Mouse (Mus musculus) kidney, embryonic 15.5 days (tissue): ENCODE data around the gene Zmiz1. TPM values are rescaled to one million over a fixed set of nuclear protein-coding genes. Genes with fewer than 3 reads are reported as not detected.

Experiments used
- ATAC-seq: fragments of 200-750 bp; cut with Nextera tagmentation; replicated peaks from 2 replicates; pipeline ENCODE4 v1.8.0; 2017; ENCODE audit warnings: moderate TSS enrichment; ENCODE audit not compliant: low FRiP score
- H3K27ac ChIP-seq: fragments of 300-500 bp; sonication (generic); 2 replicates; pipeline ENCODE4 v1.5.1; 2015; ENCODE audit warnings: mild to moderate bottlenecking, inconsistent platforms
- H3K27me3 ChIP-seq: fragments of 300-500 bp; sonication (generic); 2 replicates; pipeline ENCODE4 v1.6.1; 2015; ENCODE audit warnings: inconsistent platforms
- H3K36me3 ChIP-seq: fragments of 300-500 bp; sonication (generic); 2 replicates; pipeline ENCODE4 v1.6.1; 2015; ENCODE audit warnings: inconsistent platforms
- H3K4me1 ChIP-seq: fragments of 300-500 bp; sonication (generic); 2 replicates; pipeline ENCODE4 v1.6.1; 2015; ENCODE audit warnings: inconsistent platforms
- H3K4me2 ChIP-seq: fragments of 300-500 bp; sonication (generic); 2 replicates; pipeline ENCODE4 v1.6.1; 2015; ENCODE audit warnings: moderate library complexity, mild to moderate bottlenecking, inconsistent platforms
- H3K4me3 ChIP-seq: fragments of 300-500 bp; sonication (generic); replicated peaks from 2 replicates; pipeline ENCODE4 v1.5.1; 2015; ENCODE audit warnings: mild to moderate bottlenecking, inconsistent platforms
- H3K9ac ChIP-seq: fragments of 300-500 bp; sonication (generic); 2 replicates; pipeline ENCODE4 v1.6.1; 2015; ENCODE audit warnings: mild to moderate bottlenecking, inconsistent platforms
- H3K9me3 ChIP-seq: fragments of 300-500 bp; sonication (generic); replicated peaks from 2 replicates; pipeline ENCODE4 v1.6.1; 2016; ENCODE audit warnings: inconsistent platforms
- WGBS: fragments of 180-500 bp; shearing (Covaris S2); methylation state at CpG from one replicate; pipeline ENCODE4 v1.1.7; 2015; ENCODE audit warnings: mixed read lengths; 5-methylcytosine and 5-hydroxymethylcytosine counted together
- polyA plus RNA-seq: library from polyadenylated mRNA; unstranded; fragments of >200 nt; fragmentation: Nextera tagmentation; extraction: Ambion mirVana; gene quantifications from 2 replicates; pipeline ENCODE4 v1.2.1, GENCODE M21; 2015

The Zmiz1 gene
- polyA plus RNA-seq, 1 experiment from 2014 or later = 47.3 TPM

DNA sequence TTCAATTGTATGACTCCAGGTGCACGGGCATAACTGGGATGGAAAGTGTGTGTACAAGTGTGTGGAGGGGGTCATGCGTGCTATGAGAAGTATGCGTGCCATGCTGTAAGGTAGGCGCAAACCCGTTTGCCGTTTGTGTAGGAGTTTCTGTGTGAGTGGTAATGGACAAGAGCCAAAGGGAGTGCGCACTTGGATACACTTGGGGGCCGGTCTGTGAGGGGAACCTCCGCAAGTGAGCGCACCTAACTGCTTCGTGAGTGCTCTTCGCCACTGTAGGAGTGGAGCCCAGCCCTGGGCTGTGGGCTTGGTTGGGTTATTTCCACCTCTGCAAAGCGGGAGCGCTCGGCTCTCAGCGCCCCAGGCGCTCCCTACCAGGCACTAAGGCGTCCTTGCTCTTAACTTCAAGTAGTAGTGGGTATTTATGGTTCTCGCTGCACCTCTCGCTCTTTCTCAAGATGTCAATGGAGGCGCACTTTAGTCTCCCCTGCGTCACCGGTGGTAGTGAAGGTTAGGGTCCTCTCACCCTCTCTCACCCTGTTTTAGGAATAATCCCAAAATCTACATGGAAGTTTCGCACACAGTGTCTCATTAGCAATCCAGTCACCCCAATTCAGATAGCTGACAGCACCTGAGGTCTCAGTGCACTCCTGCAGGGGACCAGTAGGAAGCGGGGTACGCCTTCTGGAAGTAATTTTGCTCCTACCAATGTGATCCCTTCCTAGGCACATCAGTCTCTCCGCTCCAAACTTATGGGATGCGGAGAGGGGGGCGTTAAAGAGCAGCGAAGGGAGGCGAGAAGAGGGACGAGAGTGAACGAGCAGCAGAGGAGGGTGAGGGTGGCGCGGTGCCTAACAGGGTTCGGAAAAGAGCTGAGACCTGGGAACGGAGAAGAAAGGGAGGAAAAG, 622 bp upstream of the Zmiz1 start:
- no peaks in the 10 kb centered on the region for H3K9me3 ChIP-seq
- under 1% methylated on average over 37 of the region's 37 CpGs for WGBS
- peak overlapping the region; percentile 89 for H3K4me2 ChIP-seq
- H3K4me1 ChIP-seq = peaks cover 73% of the 10 kb centered on the region
- H3K9ac ChIP-seq = peak overlapping the region; percentile 37
- H3K27ac ChIP-seq = peak overlapping the region; percentile 100
- no peak for ATAC-seq
- H3K27me3 ChIP-seq = no peaks in the 10 kb centered on the region
- no peaks in the 10 kb centered on the region for H3K36me3 ChIP-seq
- H3K4me3 ChIP-seq = peak overlapping the region; percentile 99

DNA sequence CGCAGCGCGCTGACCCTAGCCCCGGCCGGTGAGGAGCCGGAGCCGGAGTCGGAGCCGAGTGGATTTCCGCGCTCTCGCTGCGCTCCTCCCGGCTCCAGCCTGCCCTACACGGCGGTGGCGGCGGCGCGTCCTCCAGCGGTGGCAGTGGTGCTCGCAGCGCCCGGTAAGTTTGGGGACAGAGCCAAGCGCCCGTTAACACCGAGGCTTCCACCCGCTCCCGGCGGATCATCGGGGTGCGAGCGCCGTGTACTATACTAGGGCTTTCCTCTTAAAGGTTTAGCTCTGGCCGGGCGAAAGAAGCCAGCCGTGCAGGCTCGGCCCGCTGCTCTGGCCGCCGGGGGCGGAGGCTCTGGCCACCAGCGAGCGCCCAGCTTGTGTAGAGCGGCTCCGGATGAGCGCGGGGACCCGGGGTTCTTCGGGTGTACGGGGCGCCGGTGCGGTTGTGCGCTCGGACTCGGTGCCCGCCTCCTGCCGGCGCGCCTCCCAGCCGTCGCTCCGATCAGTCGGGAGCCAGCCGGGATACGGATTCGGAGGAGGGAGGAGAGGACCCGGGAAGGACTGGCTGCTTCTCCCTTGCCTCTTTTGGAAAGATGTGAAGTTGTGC, 511 bp downstream of the Zmiz1 start:
- WGBS = under 1% methylated on average over 69 of the region's 69 CpGs
- peak overlapping the region; percentile 89 for H3K4me2 ChIP-seq
- H3K4me1 ChIP-seq = peaks cover 73% of the 10 kb centered on the region
- H3K36me3 ChIP-seq = no peaks in the 10 kb centered on the region
- peak overlapping the region; percentile 99 for H3K9ac ChIP-seq
- peak overlapping the region; percentile 100 for H3K27ac ChIP-seq
- no peaks in the 10 kb centered on the region for H3K9me3 ChIP-seq
- H3K4me3 ChIP-seq = peak overlapping the region; percentile 99
- no peaks in the 10 kb centered on the region for H3K27me3 ChIP-seq
- peak; percentile 2; the same call in 1 of the 2 replicates for ATAC-seq

DNA sequence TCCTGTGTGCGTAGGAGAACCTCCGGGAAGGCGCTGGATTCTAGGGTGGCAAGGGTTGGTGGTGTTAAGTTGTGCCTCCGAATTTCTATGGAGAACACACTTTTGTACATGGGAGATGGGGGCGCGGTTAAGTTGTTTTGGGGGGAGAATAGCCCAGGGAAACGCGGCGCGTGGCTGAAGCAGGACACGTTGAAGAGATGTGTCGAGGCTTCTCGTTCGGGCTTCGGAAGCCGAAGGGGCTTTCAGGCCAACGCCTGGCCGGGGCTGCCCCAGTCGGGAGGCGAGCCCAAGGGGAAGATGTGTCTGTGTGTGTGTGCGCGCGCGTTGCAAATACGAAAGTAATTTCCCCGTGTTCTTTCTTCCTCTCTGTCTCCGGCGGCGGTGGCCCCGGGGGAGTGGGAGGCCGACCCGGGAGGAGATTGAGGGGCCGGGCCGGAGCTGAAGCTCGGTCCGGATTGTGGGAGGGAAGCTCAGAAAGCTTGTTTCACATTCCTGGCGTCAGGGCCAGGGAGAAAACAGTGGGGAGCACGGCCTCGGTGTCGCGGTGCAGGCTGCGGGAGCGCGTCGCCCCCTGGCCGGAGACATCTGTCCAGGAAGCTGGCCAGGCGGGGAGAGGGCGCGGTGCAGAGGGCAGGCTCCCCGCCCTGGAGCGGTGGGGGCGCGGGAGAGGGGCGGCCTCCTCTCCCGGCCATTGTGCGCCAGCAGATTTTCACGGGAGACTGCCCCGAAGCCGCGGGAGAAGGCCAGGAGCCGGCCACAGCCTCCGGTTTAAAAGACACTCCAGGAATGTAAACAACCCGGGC, 1.2 kb downstream of the Zmiz1 start:
- Histone ChIP-seq H3K27ac (peak overlapping the region; percentile 100), H3K9me3 (no peaks in the 10 kb centered on the region), H3K4me3 (peak overlapping the region; percentile 99), H3K4me2 (peak overlapping the region; percentile 89), H3K9ac (peak overlapping the region; percentile 99), H3K4me1 (peaks cover 73% of the 10 kb centered on the region), H3K36me3 (no peaks in the 10 kb centered on the region), H3K27me3 (no peaks in the 10 kb centered on the region)
- peak; percentile 12; the same call in 1 of the 2 replicates for ATAC-seq
- WGBS = under 1% methylated on average over 61 of the region's 63 CpGs

DNA sequence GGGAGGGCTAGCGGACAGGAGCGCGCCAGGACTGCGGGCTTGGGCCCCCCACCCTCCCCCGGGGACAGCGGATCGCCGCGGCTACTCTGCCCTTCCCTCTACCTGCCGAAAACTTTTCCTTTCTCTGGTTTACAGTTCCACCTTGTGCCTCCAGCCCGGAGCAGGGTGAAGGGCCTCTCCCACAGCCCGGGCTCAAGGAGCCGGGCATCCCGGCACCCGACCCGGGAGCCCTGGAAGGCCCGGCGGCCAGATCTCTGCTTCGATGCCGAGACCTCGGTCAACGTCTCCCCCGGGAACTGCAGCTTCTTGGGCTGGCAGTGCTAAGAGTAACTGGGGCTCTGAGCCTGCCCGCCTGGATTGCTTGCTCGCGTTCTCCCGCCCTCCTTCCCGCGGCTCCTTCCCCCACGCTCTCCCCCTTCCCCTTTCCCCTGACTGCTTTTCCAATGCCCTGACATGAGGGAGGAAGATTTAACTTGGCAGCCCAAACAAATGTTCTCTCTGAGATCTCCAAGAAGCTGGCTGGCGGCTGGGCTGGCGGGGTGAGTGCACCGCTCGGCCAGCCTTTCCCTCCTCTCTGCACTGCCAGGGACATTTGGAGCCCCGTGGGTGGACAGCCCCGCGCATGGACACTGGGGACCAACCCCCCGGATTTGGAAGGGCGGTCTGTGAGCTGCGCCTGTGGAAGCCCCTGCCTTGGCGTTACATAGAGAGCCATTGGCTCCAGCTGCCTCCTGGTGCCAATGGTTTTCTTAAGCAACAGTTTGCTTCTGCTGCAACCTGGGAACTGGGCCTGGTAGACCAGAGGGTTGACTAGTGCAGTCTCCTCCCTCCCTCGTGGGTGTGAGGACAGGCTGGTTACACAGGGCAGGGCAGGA, 2.1 kb downstream of the Zmiz1 start:
- under 1% methylated on average over 42 of the region's 42 CpGs for WGBS
- Histone ChIP-seq H3K4me1 (peaks cover 73% of the 10 kb centered on the region), H3K27me3 (no peaks in the 10 kb centered on the region), H3K36me3 (no peaks in the 10 kb centered on the region), H3K9ac (peak overlapping the region; percentile 99), H3K9me3 (no peaks in the 10 kb centered on the region), H3K27ac (peak overlapping the region; percentile 100), H3K4me3 (peak overlapping the region; percentile 99), H3K4me2 (peak overlapping the region; percentile 89)
- no peak; the same call in 1 of the 2 replicates for ATAC-seq

DNA sequence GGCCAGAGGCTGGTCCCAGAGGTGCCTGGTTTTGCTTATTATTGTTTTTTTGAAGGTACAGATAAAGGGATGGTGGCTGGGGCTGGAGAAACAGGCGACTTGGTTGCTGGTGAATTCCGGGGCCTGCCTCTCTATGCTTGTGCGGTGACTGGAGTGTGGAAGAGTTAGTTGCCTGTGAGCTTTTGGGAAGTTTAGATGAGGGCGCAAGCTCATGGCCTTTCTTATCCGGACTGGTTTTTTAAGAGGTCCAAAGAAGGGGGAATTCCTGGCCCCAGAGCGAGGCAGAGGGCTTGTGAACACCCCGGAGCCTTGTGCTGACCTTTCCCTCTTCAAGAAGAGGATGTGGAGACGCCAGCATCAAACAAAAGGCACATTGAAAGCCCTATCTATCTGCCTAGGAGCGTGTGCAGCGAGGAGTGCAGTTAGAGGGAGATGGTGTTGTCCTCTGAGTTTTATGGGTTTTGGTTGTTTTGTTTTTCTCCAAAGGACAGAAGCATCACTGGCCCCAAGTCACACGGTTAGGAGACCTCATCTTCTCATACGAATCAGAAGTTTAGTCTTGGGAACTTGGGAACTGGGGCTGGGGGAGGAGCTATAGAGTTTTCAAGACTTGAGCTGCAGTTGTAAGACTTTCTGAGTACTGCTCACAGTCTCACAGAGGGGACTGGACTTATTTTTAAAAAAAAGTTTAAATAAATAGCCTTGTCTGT, 2.8 kb downstream of the Zmiz1 start:
- Histone ChIP-seq H3K4me1 (peaks cover 73% of the 10 kb centered on the region), H3K4me2 (peak overlapping the region; percentile 89), H3K4me3 (peak overlapping the region; percentile 99), H3K27ac (peak overlapping the region; percentile 100), H3K27me3 (no peaks in the 10 kb centered on the region), H3K9me3 (no peaks in the 10 kb centered on the region), H3K36me3 (no peaks in the 10 kb centered on the region), H3K9ac (peak overlapping the region; percentile 99)
- 4% methylated on average over 12 of the region's 12 CpGs for WGBS
- ATAC-seq = no peak

DNA sequence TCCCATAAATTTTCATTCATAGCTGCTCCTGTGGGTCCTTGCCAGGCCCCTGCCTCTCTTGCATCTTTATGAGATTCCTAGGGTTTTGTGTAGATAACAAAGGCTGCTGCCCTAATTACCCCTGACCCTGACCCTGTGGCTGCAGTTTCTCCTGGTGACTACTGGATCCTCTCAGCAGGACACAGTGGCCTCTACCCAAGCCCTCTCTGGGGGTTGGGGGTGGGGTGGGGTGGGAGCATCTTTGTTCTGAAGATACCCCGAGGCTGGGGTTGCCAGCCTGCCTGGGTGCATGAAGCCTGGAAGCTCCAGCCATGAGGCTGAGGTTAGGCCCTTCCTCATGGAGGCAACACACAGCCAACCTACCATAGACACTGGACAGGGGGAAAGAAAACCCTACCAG, 4.0 kb downstream of the Zmiz1 start:
- Histone ChIP-seq H3K4me1 (peaks cover 74% of the 10 kb centered on the region), H3K27me3 (no peaks in the 10 kb centered on the region), H3K4me3 (no peak overlapping the region), H3K27ac (no peak overlapping the region), H3K9ac (no peak overlapping the region; the same call in 1 of the 2 replicates), H3K4me2 (peak overlapping the region; percentile 43; the same call in 1 of the 2 replicates), H3K36me3 (no peaks in the 10 kb centered on the region), H3K9me3 (no peaks in the 10 kb centered on the region)
- ATAC-seq = no peak
- WGBS = 6% methylated on average over 1 of the region's 1 CpGs

DNA sequence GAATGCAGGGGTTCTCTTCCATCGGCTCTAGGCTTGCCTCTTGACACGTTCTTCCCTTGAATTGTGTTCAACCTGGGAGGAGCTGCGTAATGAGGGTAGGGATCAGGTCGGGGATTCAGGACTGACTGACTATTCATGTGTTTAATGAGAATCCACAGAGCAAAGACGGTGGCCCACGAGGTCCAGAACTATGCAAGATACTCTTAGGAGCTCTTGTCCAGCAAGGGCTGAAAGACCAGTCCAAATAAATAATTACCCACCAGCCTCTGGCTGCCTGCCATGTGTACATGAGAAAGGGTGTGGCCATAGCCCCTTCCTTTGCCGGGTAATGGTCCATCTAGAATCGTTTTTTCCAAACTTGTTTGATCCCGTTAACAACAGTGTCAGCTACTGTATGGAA, 4.9 kb downstream of the Zmiz1 start:
- Histone ChIP-seq H3K4me1 (peaks cover 76% of the 10 kb centered on the region), H3K4me2 (peak overlapping the region; percentile 43), H3K9me3 (no peaks in the 10 kb centered on the region), H3K27me3 (no peaks in the 10 kb centered on the region), H3K4me3 (0 out of 2 replicates have a peak overlapping the region, but pooled peaks have one; percentile 2), H3K36me3 (no peaks in the 10 kb centered on the region), H3K9ac (no peak overlapping the region), H3K27ac (peak overlapping the region; percentile 49; the same call in 1 of the 2 replicates)
- ATAC-seq = no peak
- WGBS = 19% methylated on average over 9 of the region's 9 CpGs

DNA sequence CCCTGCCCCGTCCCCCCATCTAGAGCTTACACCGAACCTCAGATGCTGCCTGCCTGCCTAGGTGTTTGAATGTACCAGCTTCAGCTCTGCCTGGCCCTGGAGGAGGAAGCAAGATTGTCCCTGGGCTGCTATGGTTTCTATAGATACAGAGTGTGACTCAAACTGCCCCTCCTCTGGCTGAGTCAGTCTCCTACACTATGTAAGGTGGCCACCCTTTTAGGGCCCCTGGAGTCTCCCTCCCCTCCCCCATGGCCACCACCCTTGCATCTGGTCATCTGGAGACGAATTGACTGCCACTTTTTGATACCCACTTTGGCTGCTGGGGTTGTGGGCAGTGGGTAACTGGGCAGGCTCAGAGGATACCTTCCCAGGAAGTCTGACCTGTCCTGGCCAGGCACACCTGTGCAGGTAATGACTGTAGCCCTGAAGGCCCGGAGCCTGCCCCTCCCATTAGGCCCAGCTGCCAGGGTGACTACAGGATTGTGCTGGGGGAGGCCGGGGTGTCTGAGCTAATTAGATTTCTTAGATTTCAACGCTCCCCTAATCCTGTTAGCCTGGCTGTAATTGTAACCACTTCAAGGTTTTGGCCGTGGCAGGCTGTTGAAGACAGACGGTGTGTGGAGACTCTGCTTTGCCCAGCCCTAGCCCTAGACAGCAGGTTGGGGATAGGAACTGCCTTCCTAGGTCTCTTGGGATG, 5.8 kb downstream of the Zmiz1 start:
- no peak overlapping the region for H3K9ac ChIP-seq
- H3K27ac ChIP-seq = peak overlapping the region; percentile 49
- peak overlapping the region; percentile 43 for H3K4me2 ChIP-seq
- H3K4me1 ChIP-seq = peaks cover 84% of the 10 kb centered on the region
- no peak overlapping the region for H3K4me3 ChIP-seq
- no peaks in the 10 kb centered on the region for H3K27me3 ChIP-seq
- no peak for ATAC-seq
- no peaks in the 10 kb centered on the region for H3K36me3 ChIP-seq
- WGBS = 40% methylated on average over 8 of the region's 8 CpGs
- H3K9me3 ChIP-seq = no peaks in the 10 kb centered on the region

DNA sequence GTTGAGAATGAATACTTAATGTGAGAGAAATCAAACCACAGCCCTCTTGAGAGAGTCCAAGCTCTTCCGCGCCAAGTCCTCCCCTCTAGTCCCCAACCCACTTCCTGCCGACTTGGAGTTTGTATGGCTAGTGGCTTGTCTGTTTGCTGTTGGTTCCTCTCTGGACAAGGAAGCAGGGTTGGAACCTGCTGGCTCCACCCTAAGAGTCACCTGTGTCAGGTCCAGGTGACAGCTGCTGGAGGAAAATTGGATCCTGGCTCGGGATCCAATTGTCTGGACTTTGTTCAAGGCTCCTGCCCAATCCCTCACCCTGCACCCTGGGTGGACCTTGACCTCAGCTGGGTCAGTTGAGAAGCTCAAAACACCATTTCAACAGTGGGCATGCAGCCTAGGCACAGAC, 7.4 kb downstream of the Zmiz1 start:
- Histone ChIP-seq H3K4me1 (peaks cover 97% of the 10 kb centered on the region), H3K36me3 (no peaks in the 10 kb centered on the region), H3K9me3 (no peaks in the 10 kb centered on the region), H3K4me3 (no peak overlapping the region), H3K27ac (peak overlapping the region; percentile 70), H3K27me3 (no peaks in the 10 kb centered on the region), H3K9ac (no peak overlapping the region), H3K4me2 (no peak overlapping the region)
- ATAC-seq = no peak
- 65% methylated on average over 4 of the region's 4 CpGs for WGBS

DNA sequence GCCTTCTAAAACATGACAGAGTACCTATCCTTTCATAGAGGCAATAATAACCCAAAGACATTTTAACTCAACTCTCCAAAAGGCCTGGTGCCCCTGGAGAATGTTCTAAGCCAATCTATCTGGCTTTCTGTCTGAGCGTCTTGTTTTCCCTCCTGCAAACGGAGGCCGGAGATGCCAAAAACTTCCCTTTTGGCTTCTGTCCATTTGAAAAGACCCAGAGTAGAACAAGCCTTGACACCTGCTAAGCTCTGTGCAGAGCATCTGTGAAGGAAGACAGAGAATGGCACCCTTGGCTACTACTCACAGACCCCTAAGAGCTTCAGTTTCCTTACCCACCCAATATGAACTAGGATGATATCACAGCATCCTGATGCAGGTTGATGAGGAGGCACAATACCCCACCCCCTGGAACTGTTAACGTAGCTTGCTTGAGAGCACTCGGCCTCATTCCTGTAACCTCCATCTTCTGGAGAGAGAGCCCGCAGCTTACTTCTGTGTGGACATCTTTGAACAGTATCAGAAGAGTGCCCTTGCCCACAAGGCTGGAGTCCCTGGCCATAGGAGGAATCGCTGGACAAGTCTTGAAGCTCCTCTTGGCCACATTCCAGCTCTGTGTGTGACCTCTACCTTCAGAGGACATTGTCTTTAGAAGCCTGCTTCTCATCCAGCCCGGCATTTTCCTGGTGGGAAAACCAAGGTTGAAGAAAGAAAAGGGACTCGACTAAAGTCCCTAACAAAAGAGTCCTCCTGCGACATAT, 9.1 kb downstream of the Zmiz1 start:
- 67% methylated on average over 10 of the region's 10 CpGs for WGBS
- Histone ChIP-seq H3K9ac (no peak overlapping the region), H3K27ac (peak overlapping the region; percentile 39; the same call in 1 of the 2 replicates), H3K4me3 (no peak overlapping the region), H3K36me3 (no peaks in the 10 kb centered on the region), H3K27me3 (no peaks in the 10 kb centered on the region), H3K9me3 (no peaks in the 10 kb centered on the region), H3K4me1 (peaks cover 97% of the 10 kb centered on the region), H3K4me2 (no peak overlapping the region)
- no peak for ATAC-seq
